Mouse (Mus musculus): ENCODE data around the gene Spink4.
"Not testable (repeated sequence)": the region's sequence is repeated elsewhere in the genome, so short reads cannot be mapped to it uniquely, and the experiment has no call there.

The Spink4 gene

DNA sequence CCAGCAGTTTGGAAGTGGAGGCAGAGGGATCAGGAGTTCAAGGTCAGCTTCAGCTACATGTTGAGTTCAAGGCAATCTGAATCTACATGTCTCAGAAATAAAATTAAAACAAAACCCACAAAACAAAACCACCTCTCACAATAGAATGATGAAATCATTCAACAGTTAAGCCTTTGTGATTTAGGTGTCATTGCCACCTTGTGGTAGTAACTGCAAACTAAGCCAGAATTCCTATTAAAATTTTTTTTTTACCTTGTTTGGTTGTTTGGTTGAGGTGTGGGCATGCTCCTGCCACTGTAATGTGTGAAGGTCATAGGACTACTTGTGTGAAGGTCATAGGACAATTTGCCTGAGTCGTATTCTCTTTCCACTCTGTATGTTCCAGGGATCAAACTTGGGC is 13.6 kb upstream of the Spink4 start:
- CTCF ChIA-PET: interaction anchor here (0.7 to 2.3 kb wide), 3 partner anchors 70 to 136 kb away, joined by 3 to 8 read pairs (median 3); no protein-coding TSS in a partner anchor

DNA sequence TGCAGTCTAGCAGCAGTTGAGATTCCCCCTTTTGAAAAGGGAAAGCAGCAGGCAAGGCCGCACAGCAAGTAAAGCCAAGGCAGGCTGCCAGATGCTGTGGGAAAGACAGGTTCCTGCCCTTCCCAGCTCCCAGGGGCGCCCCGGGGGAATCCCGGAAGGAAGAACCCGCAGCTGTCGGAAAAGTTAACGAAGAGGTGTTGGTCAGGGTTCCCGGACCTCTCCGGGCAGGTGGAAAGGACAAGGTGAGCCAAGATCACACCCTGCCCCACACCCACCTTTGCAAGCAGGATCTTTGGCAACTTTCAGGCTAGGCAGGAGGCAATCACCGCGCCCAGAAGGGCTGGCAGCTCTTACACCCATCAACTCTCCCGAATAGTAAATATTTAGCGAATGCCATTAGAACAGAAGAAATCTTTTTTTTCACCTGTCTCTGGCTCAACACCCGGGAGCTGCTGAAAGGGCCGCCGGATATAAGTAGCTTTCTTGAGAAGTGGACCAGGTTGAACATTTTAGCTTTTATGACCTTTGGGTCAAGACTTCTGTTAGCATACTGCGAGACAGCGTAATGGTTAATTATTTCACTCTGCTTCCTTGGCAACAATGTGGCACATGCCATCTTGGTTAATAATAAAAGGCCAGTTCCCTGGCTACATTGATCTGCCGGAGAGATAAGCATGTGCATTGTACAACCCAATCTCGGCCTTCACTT is 11.4 kb upstream of the Spink4 start:
- CTCF ChIA-PET: no interaction called here

DNA sequence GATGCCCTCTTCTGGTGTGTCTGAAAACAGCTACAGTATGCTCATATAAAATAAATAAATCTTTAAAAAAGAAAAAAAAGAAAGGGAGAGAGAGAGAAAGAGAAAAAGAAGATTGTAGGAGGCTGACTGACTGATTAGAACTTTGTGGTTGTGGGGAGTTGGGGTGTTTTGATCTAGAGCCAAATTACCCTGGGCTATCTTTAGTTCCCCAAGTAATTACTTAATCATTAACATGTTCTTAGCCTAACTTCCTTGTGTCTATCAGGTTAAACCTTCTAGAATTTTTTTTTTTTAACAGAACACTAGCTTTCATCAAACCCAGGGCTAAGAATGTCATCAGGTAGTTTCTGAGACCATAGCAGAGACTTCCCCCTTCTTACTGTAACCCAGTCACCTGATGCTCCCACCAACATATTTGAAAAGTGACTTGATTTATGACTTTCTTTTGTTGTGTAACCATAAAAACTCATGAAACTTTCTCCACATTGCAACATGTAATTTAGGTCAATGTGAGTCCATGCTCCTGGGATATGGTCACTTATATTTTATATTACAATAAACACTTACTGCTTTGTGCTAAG is 5.5 kb upstream of the Spink4 start:
- CTCF ChIA-PET: no interaction called here

DNA sequence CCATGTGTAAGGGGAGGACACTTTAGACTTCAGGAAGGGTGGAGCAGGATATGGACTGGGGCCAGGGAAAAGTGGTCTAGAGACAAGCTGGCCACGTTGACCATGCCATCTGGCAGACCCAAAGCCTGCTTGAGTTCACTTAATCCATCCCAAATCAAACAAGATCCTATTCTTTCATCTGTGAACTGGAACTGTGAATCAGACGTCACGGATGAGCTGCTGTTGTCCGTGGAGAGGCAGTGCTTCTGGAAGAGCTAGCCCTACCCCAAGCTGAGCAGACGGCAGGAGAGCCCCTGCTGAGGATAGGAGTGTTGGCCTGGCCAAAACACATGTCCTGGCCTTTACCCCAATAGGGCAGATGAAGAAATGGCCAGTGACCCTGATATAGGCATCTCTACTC is 3.9 kb upstream of the Spink4 start:
- CTCF ChIA-PET: interaction anchor here (0.7 kb wide), 1 partner anchor 115 kb away, joined by 4 read pairs; no protein-coding TSS in a partner anchor

DNA sequence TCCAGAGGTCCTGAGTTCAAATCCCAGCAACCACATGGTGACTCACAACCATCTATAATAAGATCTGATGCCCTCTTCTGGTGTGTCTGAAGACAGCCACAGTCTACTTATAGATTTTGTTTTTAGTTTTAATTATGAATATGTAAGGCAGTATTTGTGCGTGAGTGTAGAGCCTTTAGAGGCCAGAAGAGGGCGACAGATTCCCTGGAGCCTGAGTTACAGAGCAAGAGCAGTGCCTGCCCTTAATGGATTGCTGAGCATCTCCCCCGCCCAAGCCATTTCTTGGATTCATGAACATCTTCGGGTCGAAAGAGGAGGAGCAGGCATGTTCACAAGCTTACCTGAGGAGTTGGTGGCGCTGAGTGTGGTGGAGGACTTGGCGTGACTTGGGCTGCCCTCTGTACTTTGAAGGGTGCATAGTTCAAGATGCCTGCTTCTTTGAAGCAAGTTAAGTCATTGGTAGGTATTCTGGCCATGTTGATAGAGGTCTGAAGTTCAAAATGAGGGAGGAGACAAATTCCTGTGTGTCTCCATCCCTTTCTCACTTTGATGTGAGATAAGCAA is 3.2 kb upstream of the Spink4 start:
- CTCF ChIA-PET: no interaction called here

DNA sequence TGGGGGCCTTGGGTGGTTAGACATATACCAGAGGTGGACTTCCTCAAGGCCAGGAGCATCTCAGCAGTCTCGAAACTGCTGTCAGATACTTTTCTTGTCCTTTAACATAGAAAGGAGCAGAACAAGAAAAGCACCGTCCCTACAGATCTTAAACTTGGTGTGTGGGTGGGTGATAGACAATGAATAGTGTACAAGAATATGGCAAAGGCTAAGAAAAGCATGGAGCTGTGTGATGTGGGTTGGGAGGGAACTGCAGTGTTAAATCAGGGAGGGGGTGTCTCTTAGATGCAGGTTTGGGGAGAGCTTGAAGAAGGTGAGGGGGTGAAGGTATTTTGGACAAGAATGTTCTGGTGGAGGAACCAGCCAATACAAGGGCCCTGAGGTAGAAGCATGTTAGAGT is 724 bp downstream of the Spink4 start:
- CTCF ChIA-PET: no interaction called here

DNA sequence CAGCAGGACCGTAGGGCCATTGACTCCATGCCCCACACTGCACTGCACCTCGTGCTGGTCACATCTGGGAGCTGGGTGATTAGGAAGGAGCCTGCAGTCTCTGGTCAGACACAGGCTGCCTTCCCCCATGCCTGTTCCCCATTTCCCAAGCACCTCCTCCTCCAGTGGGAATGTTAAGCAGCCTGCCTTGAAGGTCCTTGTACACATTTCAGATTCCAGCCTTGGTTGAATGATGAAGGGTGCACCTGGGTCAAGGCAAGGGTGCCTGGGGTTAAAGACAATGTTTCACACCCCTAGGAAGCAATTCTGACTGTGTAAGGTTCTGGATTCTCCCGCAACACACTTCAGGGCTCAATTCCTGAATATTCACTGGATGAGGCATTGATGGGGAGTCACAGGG is 1.4 kb downstream of the Spink4 start:
- CTCF ChIA-PET: no interaction called here

DNA sequence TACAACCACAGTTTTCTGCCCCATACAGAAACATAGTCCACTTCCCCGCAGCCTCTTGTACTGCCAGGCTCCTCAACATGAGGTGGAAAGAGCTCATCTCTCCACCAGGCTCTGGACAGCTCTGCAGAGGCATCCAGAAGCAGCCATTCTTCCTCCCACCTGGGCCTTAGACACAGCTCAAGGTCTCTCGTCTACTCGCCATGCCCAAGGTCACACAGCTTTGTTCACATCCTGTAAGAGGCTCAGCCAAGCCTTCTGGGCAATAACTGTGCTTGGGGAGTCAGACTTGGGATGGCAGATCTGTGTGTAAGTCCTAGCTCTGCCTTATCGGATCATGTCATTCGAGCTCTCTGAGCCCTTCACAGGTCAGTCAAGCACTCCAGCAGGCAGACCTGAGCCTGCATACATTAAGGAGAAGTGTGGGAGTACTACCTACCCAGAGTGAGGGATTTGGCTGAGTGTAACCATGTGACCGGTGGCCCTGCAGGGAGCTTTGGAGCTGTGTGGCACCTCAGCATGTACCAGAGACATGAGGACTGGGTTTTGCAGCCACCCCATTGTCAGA is 3.3 kb downstream of the Spink4 start:
- CTCF ChIA-PET: no interaction called here

DNA sequence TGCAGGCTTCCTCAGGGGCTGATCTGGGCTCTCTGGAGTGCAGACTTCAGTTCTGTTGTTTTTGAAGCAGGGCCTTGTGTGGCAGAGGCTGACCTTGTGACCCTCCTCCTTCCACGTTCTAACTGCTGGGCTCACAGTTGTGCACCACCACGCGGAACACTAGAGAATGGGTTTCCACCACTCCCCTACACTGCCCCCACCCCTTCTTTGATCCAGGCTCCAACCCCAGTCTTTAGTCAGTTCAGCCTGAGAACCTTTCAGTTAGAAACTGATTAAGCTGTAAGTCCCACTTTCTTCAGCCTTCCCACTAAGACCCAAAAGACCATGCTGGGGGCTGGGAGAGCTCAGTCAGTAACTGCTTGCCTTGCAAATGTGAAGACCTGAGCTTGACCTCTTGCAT is 5.7 kb downstream of the Spink4 start:
- CTCF ChIA-PET: no interaction called here

DNA sequence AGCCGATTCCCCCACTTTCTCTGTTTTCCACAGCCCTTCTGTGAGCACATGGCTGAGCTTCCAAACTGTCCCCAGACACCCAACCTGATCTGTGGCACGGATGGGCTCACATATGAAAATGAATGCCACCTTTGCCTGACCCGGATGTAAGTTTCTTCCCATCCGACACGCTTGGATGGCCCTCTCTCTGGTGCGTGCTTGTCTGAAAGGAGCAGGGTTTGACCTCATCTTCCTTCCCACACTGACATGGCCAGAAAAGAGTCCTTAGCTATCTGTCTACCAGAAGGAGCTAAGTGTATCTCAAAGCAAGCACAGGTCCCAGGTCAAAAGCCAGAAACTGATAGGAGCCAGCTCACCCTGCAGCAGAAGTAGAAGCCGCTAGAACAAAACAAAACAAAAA is 9.2 kb downstream of the Spink4 start:
- CTCF ChIA-PET: interaction anchor here (0.5 kb wide), 1 partner anchor 44 kb away, joined by 3 read pairs; no protein-coding TSS in a partner anchor

DNA sequence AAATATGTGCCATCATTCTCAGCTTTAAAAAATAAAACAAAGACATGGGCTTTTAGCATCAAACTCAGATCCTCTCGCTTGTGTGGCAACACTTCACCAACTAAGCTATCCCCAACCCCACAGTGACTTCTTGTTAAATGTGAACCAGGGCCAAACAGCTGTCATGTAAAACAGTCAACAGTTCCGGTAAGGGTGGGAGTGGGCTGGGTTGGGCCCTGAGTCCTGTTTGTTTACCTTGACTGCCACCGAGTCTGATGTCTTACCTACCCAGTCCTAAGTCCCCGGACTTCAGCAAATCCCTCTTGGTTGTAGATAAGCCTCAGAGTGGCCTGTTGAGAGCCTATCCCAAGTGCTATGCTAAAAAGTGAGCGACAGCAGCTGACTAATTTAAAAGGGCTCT is 13.8 kb downstream of the Spink4 start:
- CTCF ChIA-PET: interaction anchor here (0.6 kb wide), 1 partner anchor 71 kb away, joined by 3 read pairs; no protein-coding TSS in a partner anchor

DNA sequence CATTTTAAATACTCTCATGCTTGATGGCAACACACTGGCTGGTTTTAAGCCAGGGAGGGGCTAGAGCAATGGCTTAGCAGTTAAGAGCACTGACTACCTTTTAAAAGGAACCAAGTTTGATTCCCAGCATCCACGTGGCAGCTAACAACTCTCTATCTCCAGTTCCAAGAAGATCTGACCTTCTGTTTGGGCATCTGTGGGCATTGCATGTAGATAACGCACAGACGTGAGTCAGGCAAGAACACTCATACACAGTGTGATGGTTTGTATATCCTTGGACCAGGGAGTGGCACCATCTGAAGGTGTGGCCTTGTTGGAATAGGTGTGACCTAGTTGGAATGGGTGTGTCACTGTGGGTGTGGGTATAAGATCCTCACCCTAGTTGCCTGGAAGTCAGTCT is 14.5 kb downstream of the Spink4 start:
- CTCF ChIA-PET: not testable (repeated sequence)

DNA sequence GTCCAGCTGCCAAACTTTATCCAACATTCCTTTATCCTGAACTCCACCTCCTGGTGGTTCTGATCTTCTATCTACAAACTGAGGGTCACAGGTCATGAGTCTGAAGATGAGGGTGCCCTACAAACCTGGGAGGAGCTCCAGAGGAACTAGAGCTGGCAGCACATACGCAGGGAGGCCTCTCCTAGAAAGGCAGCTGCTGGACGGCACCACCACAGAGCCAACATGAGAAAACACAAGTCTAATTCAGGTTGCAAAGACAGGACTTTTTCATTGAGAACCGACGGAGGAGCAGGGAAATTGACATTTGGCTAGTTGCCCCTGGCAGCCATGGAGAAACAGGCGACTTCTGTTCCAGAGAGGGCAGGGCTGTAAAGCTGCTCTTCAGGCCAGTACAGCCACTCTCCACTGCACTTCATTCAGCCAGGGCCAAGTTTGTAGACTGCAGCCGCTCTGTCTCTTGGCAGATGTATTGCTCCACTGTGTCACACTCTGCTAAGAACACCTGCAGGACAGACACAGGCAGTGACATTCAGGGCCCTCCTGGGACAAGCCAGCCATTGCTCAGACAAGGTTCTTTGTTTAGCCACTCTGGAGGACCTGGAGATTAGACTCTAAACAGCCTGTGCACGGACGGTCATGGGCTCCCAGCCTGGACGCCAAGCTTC is 16.5 kb downstream of the Spink4 start:
- CTCF ChIA-PET: no interaction called here

DNA sequence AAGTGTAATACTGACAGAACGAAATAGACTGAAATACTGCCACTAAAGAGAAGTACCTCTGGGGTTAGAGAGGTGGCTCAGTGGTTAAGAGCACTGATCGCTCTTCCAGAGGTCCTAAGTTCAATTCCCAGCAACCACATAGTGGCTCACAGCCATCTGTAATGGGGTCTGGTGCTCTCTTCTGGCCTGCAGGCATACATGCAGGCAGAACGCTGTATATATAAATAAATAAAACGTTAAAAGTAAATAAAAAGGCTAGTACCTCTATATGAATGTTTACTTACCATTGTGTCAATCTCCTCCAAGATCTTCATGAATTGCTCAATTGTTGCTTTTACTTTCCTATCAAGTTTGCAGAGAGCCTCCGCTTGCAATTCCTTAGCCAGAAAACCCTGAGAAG is 18.9 kb downstream of the Spink4 start:
- CTCF ChIA-PET: no interaction called here

DNA sequence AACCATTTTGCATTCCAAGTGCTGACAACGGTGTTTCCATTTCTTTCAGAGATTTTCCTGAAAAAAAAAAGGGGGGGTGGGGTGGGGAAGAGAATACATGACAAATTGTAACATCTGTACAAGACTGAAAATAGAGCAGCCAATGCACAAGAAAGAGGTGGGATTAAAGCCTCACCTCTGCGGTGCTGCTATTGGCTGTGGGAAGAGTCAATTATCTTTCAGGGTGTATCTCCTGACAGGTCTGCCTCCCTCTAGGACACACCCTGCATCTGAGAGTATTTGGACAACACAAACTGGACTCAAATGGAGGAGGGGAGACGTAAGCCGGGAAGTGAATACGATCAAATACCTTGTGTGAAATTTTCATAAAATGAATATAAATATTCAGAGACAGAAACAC is 23.8 kb downstream of the Spink4 start:
- CTCF ChIA-PET: no interaction called here

DNA sequence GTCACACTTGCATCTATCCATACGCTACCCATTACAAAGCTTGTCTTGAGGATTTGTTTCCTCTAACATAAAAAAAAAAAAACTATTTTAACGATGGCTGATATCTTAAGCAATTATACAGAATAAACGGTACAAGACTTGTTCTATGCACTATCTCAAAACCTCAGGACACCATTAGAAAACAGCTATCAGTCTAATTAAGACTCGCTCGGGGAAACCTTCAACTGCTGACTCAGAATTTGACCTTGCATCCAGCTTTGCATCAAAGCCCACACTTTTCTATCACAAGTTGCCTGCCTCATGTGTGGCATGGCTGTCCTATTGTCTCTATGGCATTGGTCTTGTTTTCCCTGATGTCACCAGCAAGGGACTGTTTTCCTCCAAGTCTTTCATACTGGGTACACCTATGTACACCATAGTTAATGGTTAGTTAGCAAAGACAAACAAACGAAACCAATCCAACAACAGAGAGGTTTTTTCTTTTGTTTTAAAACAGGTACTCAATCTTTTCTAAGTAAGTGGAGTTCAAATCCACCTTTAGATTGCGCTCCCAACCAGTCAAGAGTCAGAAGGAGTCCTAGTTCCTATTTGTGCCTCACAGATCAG is 26.8 kb downstream of the Spink4 start:
- CTCF ChIA-PET: interaction anchor here (0.6 kb wide), 2 partner anchors 305 to 577 kb away, joined by 3 to 4 read pairs; no protein-coding TSS in a partner anchor

DNA sequence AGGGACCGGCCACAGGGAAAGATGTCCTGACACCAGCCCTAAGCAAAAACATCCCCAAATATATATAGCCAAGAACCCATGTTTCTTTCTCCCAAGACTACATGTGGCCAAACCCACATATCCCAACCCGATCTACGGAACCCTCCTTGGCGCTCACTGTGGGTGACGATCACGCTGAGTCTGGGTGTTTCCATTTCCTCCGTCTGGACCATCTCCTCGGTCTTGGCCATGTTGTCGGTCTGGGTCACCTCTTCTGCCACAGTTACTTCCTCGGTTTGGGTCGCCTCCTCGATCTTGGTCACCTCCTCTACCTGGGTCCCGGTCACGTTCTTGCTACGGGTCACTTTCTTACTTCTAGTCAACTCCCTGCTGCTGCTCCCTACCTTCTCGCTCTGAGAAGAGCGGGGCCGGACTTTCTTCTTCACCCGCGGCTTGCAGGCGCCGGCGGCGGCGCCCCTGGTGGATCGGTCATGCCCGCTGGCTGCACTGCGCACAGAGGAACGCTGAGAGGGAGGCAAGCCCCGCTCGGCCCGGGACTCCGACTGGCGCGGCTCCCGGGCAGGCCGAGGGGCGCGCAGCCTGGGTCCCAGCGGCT is 27.8 kb downstream of the Spink4 start:
- CTCF ChIA-PET: no interaction called here

DNA sequence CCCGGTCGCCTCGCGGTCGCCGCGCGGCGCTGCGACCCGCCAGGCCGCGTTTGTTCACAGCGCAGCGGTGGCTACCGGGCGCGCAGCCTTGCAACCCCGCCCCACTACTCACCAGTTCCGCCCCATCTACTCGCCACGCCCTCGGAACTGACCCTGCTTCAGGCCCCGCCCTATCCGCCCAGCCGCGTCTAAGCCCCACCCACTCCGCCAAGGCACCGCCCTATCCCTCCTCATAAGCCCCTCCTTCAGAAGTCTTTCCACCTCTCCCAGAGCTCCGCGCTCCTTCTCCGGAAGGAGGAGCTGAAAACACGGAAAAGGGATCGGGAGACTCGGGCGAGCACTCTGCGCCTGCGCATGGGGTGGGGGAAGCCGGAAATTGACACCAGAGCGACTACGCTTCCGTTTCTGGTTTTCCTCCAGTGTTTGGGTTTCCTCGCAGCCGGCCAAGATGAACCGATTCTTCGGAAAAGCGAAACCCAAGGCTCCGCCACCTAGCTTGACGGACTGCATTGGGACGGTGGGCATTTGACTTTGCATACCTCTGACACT is 28.4 kb downstream of the Spink4 start, which contains the start of the genes Bag1 and Chmp5:
Gene Bag1 (minus strand): TSS at position 135 of the 549 bp plus-strand sequence.
Gene Chmp5 (plus strand): TSS at position 248 of the 549 bp plus-strand sequence.
- CTCF ChIA-PET: no interaction called here

DNA sequence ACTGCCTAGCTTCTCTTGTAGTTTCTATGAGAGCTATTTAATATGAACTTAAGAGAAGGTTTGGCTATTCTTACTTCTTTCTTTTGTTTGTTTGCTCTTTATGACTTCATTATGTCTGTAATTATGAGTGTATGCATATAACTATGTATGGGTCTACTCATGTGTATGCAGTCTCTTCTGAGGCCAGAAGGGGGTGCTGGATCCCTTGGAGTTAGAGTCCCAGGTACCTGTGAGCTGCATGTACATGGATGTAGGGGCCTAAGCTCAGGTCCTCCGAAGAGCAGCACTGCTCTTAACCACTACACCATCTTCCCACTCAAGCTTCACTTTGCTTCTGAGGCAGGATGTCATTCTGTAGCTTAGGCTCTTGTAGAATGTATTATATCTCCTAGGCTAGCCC is 33.7 kb downstream of the Spink4 start:
- CTCF ChIA-PET: no interaction called here

DNA sequence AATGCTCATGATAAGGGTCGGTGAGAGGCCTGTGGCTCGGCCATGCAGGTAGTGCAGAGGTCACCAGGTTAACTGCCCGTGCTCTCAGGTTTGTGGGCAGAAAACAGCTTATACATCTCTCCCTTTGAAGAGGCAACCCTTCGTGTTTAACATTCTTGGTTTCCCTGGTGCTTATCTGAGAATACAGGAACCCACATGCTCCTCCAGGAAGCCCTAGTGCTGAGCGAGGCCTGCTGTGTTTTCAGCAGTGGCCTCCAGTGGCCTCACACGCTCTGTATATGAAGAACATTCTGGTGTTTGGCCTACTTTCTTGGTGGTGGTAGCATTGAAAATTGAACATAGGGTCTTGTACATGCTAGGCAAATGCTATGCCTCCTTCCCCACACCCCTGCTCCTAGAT is 36.1 kb downstream of the Spink4 start:
- CTCF ChIA-PET: no interaction called here

DNA sequence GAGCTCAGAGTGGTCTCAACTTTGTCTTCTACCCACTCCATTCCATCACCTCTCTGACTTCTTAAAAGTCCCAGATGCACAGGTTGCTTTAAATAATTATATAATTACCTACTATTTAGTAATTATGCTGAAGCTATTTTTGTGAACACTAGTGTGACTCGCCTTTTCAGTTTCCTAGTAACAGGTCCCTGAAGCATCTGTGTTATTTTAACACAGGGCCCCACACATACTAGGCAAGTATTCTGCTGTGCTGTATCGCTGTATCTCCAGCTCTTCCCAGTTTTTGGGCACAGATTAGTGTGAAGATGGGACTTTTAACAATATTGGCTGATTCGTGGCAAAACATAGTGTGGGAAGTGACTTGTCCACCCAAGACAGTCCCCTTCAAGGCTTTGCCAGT is 43.7 kb downstream of the Spink4 start:
- CTCF ChIA-PET: interaction anchor here (0.5 to 0.6 kb wide), 2 partner anchors 57 to 301 kb away, joined by 4 to 11 read pairs; no protein-coding TSS in a partner anchor
